Mouse (Mus musculus) cerebellum, adult 2 months (tissue): Measurements from ENCODE around the gene Dnm3.

Experiments
- CTCF ChIP-seq: fragments of 200-500 bp; IDR thresholded peaks from 2 replicates; pipeline ENCODE4 v1.5.1; 2011; ENCODE audit warnings: low read depth, mild to moderate bottlenecking, control low read depth, low read length, moderate library complexity, borderline replicate concordance; ENCODE audit not compliant: insufficient read depth
- POLR2A ChIP-seq: fragments of 200-500 bp; IDR thresholded peaks from 2 replicates; pipeline ENCODE4 v1.6.1; 2011; ENCODE audit warnings: low read length, control low read depth, borderline replicate concordance; ENCODE audit not compliant: insufficient read depth

- no peak for TF ChIP-seq CTCF
- no peak for TF ChIP-seq POLR2A
Observed at GRCm38 (mm10) chr1:162179401-162179800, 298.4 kb downstream of the Dnm3 start.
